Mouse (Mus musculus): ENCODE measurements around the gene Tmod2.

Gene Tmod2

DNA sequence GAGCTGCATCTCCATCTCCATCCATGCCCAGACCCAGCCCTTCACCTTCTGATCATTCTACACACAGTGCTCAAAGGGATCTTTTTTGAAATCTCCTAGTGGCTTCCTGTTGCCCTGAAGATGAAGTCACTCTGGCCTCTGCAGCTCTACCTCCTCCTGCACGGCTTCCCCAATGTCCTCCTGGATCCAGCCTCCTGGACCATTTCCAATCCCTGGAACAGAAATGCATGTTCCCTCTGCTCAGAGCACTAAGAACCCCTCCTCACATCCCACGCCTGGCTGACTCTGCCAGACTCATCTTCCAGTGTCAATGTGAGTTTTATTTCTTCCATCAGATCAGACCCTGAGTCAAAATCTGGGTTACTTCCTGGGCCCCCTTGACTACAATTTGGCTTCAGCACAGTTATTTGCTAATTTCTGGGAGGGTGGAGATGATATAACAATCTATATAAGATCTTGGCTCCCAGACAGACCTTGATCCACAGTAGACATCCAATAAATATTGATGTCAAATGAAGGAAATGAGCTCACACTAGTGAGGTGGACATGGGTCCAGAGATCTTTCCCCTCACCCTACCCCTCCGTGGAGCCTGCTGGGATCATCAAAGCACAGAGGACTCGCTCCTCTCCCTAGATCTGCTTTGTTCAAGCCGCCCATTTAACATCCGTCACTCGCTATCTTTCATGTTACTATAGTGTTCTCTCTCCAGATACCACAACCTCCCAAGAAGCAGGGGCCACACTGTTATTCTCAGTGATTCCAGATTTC lies 10.8 kb downstream of the Tmod2 start:
- DNase-seq = no peak

DNA sequence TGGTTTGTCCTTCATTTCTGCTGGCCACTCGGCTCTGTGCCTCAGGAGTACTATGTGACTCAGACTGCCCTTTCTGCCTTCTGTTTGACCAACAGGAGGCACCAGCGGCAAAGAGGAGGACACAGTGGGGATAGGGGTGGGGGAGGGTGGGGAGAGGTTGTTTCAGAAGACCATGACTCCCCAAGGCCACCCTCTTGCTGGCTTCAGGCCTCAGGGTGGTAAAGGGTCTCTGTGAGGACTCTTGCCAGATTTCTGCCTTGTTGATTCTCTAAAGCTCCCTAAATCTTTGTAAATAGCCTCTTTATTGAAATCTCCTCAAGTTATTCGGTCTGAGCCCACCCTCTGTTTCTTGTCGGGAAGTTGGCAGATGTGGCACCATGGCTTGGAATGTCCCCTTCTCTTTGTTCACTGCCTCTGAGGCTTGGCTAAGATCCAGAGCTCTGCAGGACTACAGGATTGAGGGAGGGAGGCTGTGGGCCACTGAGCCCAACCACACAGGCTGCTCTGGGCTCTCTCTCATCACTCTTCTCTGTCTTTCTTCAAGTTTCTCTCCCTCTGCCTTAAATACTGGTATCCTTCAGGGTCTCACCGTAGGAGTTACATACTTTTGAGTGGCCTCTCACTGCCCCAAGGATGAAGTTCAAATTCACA lies 11.8 kb downstream of the Tmod2 start:
- DNase-seq = no peak

DNA sequence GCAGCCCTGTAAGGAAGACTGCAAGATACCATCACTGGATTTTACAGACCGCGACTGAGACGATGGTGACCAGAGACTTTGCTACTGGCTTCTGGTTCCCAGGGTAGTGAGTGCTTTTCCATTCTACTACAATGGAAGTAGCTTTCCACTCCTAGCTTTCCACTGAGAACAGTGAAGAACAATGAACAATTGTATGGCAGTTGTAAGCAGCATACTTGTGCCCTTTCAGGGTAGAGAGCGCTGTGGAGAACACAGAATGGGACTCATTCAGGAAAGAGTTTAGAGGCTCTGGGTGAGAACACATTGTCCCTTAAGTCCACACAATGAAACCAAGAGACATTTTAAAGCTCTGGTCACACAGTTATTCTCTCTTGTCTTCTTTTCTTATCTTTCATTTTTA lies 13.5 kb downstream of the Tmod2 start:
- DNase-seq = no peak

DNA sequence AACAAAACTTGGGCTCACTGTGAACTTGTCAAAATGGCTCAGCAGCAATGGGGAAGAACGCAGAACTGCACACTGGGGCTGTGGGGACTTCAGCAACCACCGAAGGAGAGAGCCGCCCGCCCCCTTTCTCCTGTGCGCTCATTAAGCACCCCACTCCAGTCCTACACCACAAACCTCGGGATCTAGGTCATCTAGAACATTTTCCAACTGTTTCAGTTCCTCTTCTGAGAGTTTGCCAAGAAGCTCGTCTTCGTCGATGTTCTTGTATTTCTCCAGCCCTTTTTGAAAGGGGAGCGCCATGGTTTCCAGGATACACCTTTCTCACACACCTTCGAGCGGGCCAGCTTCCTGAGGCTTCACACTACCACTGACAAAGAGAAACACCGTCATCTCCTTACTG lies 14.1 kb downstream of the Tmod2 start:
- no peak for DNase-seq

DNA sequence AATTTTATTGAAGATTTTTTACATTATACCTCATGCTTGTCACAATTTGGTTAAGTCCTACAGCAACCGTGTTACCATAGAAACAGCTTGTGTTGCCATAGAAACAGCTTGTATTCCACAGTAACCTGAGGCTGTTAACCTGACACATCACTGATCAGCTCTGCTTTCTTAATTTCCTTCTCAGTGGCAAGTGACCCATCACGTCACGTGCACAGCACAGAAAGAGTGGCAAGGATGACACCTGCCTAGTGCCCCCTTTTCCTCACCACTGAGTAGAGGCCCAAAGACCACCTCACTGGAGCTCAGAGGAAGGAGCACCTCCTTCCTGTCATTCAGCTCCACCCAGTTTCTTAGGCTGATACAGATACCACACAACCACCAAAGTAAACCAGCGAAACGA lies 17.6 kb downstream of the Tmod2 start:
- no peak for DNase-seq

DNA sequence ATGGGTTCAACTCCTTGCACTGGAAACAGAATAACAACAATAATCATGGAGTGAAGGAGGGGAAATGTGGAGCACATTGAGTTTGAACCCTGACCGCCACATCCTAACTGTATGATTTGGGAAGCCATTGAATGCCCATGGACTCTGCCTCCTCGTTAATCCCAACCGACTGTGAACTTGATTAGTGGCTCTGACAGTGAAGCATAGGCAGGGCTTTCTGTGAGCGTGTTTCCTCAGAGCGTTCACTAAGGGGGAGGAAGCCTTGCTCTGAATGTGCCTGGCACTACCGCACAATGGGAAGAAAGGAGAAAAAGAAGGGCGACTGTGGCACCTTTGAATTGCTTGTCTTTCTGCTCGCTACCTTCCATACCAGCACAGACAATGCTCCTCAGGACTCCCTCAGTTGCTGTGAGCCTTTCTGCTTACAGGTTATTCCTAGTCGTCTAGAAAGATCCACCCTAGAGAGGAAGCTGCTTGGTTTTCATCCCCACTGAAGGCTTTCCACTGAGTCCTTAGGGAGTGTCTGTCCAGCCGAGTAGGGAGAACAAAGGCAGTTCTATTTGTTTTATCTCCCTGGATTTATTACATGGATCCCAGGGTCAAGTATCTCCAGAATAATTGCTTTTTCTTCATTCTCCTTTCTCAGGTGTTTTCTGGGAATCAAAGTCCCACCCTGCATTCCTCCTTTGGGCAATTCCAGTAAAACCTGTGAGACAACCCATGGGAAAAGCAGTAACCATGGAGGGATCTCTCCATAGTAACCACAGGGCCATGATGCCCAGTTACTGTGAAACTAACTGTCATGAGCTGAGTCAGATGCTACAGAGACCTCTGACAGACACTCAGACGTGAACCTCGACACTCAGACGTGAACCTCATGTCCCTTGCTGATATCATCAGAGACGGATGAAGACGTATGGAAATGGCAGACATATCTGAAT lies 21.0 kb downstream of the Tmod2 start:
- DNase-seq = no peak

DNA sequence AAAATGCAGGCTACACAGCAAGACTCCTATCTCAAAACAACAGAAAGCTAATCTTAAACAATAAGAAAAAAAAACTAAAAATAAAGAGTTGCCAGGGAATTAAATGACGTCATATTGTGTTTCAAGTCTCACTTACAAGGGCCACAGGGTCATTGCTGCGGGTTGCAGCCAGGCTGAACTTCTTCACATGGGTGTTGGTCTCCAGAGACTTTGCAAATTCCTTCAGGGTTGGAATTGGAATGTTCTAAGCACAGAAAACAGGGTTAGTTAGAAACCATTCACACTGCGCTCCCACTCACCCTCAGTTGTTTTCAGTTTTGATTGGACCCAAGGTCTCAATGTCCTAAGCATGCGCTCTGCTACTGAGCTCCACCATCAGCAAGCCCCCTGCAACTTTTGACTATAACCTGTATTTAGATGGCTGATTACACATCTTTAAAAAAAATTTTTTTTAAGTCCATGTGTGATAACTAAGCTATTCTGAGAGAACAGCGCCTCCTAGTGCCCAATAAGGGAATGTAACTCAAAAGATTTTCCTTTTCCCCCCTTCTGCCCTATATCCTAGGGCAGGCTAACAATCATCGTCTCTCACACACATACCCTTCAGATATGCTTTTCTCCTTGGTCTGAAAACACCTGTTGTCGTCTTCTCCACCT lies 29.3 kb downstream of the Tmod2 start:
- DNase-seq = peak in 1 of 2 experiments; percentile 14

DNA sequence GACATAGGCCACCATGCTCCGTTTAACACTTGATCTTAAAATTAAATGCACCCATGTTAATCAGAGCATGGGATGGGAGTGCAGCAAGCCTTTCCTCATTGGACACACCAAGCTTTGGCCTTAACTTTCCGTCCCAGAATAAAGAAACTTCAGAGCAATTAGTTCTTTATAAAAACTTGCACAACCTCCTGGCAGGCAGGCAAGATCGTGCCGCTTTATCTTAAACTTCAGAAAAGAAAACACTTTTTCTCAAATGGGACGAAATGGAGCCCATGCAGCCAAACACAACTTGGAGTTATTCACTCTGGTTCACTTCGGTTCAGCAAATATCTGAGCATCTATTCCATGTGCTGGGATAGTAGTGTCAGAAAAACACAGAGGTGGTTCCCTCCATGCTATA lies 31.8 kb downstream of the Tmod2 start:
- no peak for DNase-seq

DNA sequence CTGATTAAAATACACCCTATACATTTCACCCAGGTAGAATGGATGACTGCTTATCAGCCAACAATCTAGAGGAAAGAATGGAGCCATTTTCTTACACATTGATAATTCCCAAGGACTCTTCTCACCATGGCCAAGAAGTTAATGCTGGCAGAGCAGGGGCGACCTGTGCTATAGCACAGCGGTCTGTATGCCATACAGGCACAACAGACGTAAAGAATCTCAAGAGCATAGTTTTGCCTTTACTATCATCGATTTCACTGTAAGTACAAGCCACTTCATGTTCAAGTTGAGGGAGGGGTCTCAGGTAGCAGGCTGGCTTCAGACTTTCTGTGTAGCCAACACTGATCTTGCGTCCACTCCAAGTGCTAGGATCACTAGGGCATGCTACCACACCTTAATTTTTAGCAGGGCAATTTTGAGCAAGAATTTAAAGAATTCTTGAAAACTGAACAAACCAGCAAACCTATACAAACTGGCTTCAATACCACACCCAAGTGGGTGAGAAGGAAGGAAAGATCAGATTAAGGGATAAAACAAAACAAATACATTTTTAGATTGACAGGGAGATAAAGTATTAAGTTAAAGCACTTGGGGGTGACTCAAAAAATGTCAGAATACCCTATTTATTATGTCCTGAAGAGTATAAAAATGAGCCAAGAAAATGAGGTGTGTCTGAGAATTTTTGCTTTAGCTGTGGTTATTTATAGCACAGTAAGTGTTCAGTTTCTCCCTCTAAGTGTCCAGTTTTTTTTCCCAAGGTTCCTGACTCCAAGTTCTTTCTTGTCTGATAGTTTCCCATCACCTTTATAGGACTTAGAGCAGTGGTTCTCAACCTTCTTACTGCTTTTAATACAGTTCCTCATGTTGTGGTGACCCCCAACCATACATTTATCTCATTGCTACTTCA lies 39.8 kb downstream of the Tmod2 start:
- DNase-seq = no peak

DNA sequence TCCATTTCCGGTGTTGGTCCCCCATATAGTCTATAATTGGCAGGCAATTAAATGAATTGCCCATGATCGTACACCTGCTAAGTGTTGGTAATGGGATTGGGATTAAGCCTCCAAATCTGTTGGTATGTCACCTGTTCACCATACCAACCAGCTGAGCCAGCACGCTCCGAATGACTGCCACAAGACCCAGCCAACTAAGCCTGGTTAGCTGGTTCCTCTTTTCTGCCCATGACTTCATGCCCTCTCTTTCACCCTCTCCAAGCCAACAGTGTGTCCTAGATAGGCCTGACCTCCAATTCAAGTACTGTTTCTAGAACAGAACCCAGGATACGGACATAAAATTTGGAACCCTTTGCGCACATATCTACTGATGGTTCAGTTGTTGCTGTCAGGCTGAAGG lies 42.7 kb downstream of the Tmod2 start:
- DNase-seq = no peak

DNA sequence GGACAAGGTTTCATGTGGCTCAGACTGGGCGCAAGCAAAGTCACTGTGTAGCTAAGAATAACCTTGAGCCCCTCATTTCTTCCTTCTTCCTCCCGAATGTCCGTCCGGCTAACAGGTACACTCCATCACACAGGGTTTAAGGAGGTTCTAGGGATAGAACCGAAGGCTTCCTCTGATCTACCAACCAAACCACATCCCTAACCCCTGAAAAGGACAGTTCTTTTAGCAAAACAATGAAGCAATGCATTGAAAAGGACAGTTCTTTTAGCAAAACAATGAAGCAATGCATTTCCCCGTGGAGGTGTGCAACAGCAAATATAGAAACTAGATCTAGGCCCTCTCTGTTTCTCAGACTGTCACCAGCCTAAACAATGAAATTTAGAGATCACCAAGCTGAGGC lies 46.2 kb downstream of the Tmod2 start:
- no peak for DNase-seq

DNA sequence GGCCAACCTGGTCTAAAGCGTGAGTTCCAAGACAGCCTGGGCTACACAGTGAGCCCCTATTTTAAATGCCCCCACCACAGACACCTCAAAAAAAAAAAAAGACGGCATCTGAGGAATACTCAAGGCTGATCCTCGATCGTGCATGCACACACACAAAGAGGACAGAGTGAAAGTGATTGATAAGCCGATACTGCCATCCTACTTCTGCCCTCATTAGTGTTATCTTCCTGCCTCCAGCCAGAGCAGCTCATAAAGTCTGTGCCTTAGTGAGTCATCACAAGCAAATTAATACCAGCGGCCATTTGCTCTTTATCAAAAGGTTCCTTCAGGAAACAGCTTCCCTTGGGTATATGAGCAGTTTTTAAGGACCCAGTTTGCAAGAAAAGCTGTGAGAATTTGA lies 47.5 kb downstream of the Tmod2 start:
- no peak for DNase-seq

DNA sequence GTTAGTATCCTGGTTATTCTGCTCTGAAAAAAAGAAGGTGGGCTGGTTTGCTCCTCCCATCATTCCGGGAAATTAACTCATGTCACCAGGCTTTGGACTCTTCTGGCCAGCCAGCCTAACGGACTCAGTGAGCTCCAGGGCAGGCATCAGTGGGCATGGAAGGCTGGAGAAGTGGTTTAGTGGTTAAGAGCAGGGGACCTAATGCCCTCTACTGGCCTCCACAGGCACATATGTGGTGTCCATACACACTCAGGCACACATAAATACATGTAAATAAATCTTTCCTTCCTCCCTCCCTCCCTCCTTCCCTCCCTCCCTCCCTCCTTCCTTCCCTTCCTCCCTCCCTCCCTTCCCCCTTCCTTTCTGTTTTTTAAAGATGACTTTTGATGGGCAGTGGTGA lies 47.9 kb downstream of the Tmod2 start:
- DNase-seq = no peak

DNA sequence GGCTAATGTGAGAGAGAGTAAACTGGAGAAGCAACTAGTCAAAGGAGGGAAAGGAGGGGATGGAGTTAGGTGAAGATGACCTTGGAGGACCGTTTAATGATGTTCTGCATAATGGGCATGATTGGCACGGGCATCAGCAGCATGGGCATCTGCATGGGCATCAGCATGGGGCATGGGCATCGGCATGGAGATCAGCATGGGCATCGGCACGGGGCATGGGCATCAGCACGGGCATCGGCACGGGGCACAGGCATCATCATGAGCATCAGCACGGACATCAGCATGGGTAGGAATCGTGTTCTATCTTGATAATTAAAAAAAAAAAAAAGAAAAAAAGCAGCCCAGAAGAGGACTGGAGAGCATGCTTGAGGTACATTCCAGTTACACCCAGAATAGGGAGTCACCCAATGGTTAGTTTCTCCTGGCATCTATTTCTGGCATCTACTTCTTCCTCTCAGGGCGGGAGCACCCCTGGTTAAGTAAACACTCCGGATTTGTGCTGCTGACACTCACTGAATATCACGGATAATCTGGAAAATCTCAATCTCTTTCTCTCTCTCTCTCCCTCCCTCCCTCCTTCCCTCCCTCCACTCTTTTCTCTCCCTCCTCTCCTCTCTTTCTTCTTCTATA lies 50.0 kb downstream of the Tmod2 start:
- no peak for DNase-seq

DNA sequence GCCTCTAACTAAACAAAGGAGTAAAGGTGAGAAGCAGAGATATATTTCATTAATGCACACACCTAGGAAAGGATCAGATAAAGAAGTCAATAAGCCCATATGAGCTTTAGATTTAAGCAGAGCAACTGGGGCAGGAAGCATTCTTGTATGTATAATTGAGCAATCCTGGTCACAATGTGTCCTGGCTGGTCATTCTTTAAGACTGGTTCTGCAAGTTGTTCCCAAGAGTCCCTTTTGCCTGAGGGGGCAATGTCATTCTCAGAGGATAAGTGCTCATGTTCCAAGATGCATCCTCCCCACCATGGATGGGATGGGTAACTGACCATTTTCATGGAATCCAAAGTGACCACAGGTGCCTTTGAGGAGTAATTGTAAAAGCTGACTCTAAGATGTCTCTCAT lies 50.8 kb downstream of the Tmod2 start:
- DNase-seq = no peak

DNA sequence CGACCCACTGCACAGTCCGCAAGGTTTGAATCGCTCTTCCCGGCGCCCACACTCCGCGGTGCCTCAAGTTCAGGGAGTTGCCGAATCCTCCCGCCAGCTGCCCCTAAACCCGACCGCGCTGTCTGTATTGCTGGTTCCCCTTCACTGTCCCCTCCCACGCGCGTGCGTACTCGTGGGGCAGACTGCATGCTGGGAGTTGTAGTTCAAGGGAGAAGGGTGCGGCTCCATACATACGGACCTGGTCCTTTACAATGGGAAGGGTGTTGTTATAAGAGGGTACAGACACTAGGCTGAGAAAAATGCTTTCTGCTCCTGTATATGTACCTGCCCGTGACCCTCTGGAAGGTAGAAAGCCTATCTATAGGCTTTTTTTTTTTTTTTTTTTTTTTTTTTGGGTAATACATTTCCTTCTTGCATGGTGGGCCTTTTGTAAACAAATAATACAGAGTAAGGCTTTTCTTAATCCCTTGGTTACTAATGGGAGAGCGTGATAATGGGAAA lies 51.6 kb downstream of the Tmod2 start, which contains the start of gene Tmod3:
TSS of gene Tmod3 (minus strand) at position 146 of the 501 bp plus-strand sequence.
- DNase-seq = peak; percentile 95 to 96

DNA sequence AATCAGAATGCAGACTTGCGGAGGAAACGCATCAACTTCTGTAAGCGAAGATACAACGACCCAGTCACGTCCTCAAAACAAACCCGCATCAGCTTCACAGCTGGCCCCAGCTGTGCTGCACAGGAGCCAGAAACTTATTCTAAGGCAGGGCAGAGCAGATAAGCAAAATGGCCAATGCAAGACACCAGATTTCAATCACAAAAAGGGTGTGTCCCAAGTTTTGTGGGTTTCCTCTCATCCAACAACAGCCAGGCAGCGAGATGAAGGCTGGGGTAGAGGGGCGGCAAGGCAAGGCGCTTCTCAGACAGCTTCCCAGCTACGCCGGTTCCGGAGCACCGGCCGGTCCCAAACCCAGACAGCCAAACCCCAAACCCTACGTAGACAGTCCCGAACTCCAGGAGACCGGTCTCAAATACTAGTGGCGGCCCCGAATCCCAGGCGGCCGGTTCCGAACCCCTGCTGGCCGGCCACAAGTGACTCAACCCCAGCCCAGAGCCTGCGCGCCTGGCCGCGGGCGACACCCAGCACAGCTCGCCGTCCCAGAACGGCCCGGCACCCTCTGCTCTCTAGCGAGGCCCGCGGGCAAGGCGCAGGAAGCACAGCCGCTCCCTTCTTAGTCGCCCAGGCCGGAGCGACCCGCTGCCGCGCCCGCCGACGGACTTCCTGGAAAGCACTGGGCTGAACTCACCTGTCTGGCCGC lies 52.2 kb downstream of the Tmod2 start:
- peak; percentile 51 to 53 for DNase-seq

DNA sequence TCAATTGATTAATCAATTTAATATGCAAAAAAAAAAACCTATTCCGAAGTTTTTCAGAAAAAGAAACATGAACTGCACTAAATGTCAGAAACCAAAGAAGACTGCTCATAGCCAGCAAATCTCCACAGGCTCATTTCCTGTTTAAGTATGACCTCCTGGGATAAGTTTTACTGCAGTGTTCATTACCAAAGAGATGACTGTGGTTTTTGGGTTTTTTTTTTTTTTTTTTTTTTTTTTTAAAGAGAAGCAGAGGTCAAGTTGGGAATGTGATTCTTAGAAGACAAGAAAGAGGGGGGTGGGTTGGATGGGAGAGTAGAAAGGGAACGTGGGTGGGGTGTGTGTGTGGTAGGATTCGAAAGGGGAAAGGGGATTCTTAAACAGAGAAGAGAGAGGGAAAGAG lies 52.8 kb downstream of the Tmod2 start:
- DNase-seq = no peak

DNA sequence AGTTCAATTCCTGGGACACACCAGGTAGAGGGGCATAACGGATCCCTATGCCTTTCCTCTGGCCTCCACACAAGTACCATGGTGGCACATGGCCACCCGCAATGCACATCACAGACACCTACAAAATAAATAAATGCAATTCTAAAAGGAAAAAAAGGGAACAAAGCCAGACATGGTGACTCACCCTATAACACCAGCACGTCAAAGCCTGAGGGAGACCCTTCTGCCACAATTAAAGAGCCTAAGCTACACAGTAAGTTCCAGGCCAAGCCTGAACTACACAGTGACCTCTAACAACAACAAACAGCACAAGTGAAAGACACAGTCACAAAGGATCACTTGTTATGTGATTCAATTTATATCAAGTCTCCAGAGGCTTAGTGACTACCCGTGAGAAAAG lies 57.4 kb downstream of the Tmod2 start:
- DNase-seq = no peak

DNA sequence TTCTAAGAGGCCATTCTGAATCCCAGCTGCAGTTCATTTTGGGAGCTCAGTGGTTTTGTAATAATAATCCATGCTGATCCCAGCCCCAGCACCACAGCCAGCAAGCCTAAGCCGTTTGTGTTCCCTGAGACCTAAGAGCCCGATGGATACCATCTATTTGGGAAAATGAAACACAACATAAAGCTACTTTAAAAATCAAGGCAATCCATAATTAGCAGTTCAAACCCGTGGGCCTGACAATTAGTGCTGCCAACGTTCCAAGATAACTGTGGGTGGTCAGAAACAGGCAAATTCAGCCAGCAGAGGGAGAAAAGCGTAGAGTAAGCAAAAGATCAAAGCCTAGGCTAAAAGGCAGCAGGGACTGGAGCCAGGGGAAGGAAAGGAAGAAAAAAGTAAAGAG lies 59.8 kb downstream of the Tmod2 start:
- no peak for DNase-seq
